Mouse (Mus musculus) neural tube, embryonic 11.5 days (tissue): ENCODE measurements around the gene Colgalt2. TPM values are rescaled to one million over a fixed set of nuclear protein-coding genes. Genes with fewer than 3 reads are reported as not detected.
"Not testable (repeated sequence)": the region's sequence is repeated elsewhere in the genome, so short reads cannot be mapped to it uniquely, and the experiment has no call there.

Experiments used
- ATAC-seq: fragments of 200-750 bp; cut with Nextera tagmentation; 2 replicates; pipeline ENCODE4 v1.8.0; 2017; ENCODE audit warnings: moderate number of reproducible peaks, mild to moderate bottlenecking, moderate TSS enrichment, moderate library complexity; ENCODE audit not compliant: insufficient read depth, low FRiP score, low TSS enrichment
- DNase-seq: peaks from one replicate; pipeline ENCODE4 v3.0.0-alpha.2; 2015; ENCODE audit warnings: low spot score
- H3K27ac ChIP-seq: fragments of 300-500 bp; sonication (generic); 2 replicates; pipeline ENCODE4 v1.5.1; 2014; ENCODE audit warnings: low read depth, mild to moderate bottlenecking, low read length
- H3K27me3 ChIP-seq: fragments of 300-500 bp; sonication (generic); 2 replicates; pipeline ENCODE4 v1.6.1; 2014; ENCODE audit warnings: mild to moderate bottlenecking, low read length, mixed read lengths; ENCODE audit not compliant: control insufficient read depth, insufficient read depth
- H3K36me3 ChIP-seq: fragments of 300-500 bp; sonication (generic); 2 replicates; pipeline ENCODE4 v1.6.1; 2014; ENCODE audit warnings: mild to moderate bottlenecking, low read length, moderate library complexity, mixed read lengths; ENCODE audit not compliant: control insufficient read depth, insufficient read depth
- H3K4me1 ChIP-seq: fragments of 300-500 bp; sonication (generic); 2 replicates; pipeline ENCODE4 v1.6.1; 2014; ENCODE audit warnings: low read length, mixed read lengths; ENCODE audit not compliant: control insufficient read depth, insufficient read depth
- H3K4me2 ChIP-seq: fragments of 300-500 bp; sonication (generic); 2 replicates; pipeline ENCODE4 v1.6.1; 2014; ENCODE audit warnings: low read depth, mild to moderate bottlenecking, moderate library complexity
- H3K4me3 ChIP-seq: fragments of 300-500 bp; sonication (generic); 2 replicates; pipeline ENCODE4 v1.5.1; 2014; ENCODE audit warnings: low read depth, low read length
- H3K9ac ChIP-seq: fragments of 300-500 bp; sonication (generic); 2 replicates; pipeline ENCODE4 v1.6.1; 2014; ENCODE audit warnings: mild to moderate bottlenecking, low read length
- H3K9me3 ChIP-seq: fragments of 300-500 bp; sonication (generic); 2 replicates; pipeline ENCODE4 v1.6.1; 2016; ENCODE audit warnings: low read length; ENCODE audit not compliant: control insufficient read depth
- WGBS: fragments of 180-500 bp; shearing (Covaris S2); extraction: QIAGEN DNeasy Blood & Tissue Kit; methylation state at CpG from one replicate; pipeline ENCODE4 v1.1.7; 2014; 5-methylcytosine and 5-hydroxymethylcytosine counted together
- polyA plus RNA-seq: library from polyadenylated mRNA; unstranded; fragments of >200 nt; fragmentation: Nextera tagmentation; extraction: Ambion mirVana; gene quantifications from 2 replicates; pipeline ENCODE4 v1.2.1, GENCODE M21; 2014

Colgalt2 gene
- polyA plus RNA-seq = 3.7 and 4.0 TPM in 2 replicates

GRCm38 (mm10) chr1:152399790-152400555, at the start of gene Colgalt2:
TSS of gene Colgalt2 (plus strand) at chr1:152399830.
- Histone ChIP-seq H3K9me3 (no peaks in the 10 kb centered on the region), H3K9ac (peak within 1 kb of the TSS; percentile 76), H3K4me1 (peaks cover 6% of the 10 kb centered on the region; the same call in 1 of the 2 replicates), H3K4me2 (peak within 1 kb of the TSS; percentile 85), H3K4me3 (peak within 1 kb of the TSS; percentile 66), H3K36me3 (no peaks in the 10 kb centered on the region), H3K27ac (no peak within 1 kb of the TSS), H3K27me3 (peaks cover 2% of the 10 kb centered on the region; the same call in 1 of the 2 replicates)
- peak; percentile 72 for DNase-seq
- peak; percentile 86 for ATAC-seq
- 0% methylated on average over 61 of the region's 70 CpGs for WGBS

- Histone ChIP-seq H3K27me3 (no peaks in the 10 kb centered on the region), H3K36me3 (no peaks in the 10 kb centered on the region), H3K27ac (no peak overlapping the region), H3K9ac (no peak overlapping the region), H3K4me3 (no peak overlapping the region), H3K4me1 (no peaks in the 10 kb centered on the region), H3K9me3 (no peaks in the 10 kb centered on the region), H3K4me2 (no peak overlapping the region)
- whole genome bisulfite sequencing = 81% methylated on average over 4 of the region's 4 CpGs
- ATAC-seq (no peak), DNase-seq (no peak)
These were observed 42.9 kb upstream of the Colgalt2 start for GRCm38 (mm10) chr1:152356721-152357120.

GRCm38 (mm10) chr1:152368311-152369088, 31.1 kb upstream of the Colgalt2 start:
- no peaks in the 10 kb centered on the region for H3K36me3 ChIP-seq
- no peaks in the 10 kb centered on the region for H3K9me3 ChIP-seq
- H3K4me1 ChIP-seq = no peaks in the 10 kb centered on the region
- ATAC-seq (no peak), DNase-seq (peak; percentile 23)
- no peaks in the 10 kb centered on the region for H3K27me3 ChIP-seq
- H3K27ac ChIP-seq = no peak overlapping the region
- H3K4me2 ChIP-seq = no peak overlapping the region
- H3K9ac ChIP-seq = no peak overlapping the region
- 54% methylated on average over 13 of the region's 13 CpGs for WGBS
- no peak overlapping the region for H3K4me3 ChIP-seq

- H3K9me3 ChIP-seq = no peaks in the 10 kb centered on the region
- H3K4me1 ChIP-seq = no peaks in the 10 kb centered on the region
- ATAC-seq (no peak), DNase-seq (peak; percentile 64)
- H3K9ac ChIP-seq = no peak overlapping the region
- H3K4me3 ChIP-seq = no peak overlapping the region
- no peak overlapping the region for H3K4me2 ChIP-seq
- no peak overlapping the region for H3K27ac ChIP-seq
- H3K27me3 ChIP-seq = no peaks in the 10 kb centered on the region
- no peaks in the 10 kb centered on the region for H3K36me3 ChIP-seq
- 42% methylated on average over 4 of the region's 4 CpGs for WGBS
These were observed 30.5 kb upstream of the Colgalt2 start for GRCm38 (mm10) chr1:152369139-152369538.

- H3K4me2 ChIP-seq = no peak overlapping the region
- no peak overlapping the region for H3K9ac ChIP-seq
- H3K27me3 ChIP-seq = no peaks in the 10 kb centered on the region
- no peaks in the 10 kb centered on the region for H3K36me3 ChIP-seq
- H3K4me1 ChIP-seq = no peaks in the 10 kb centered on the region
- no peak overlapping the region for H3K4me3 ChIP-seq
- ATAC-seq (no peak), DNase-seq (no peak)
- H3K27ac ChIP-seq = no peak overlapping the region
- no peaks in the 10 kb centered on the region for H3K9me3 ChIP-seq
- 92% methylated on average over 5 of the region's 5 CpGs for WGBS
These were observed 21.3 kb upstream of the Colgalt2 start for GRCm38 (mm10) chr1:152378311-152378710.

GRCm38 (mm10) chr1:152384589-152384988, 15.0 kb upstream of the Colgalt2 start:
- DNase-seq (no peak), ATAC-seq (no peak)
- H3K9ac ChIP-seq = no peak overlapping the region
- H3K4me1 ChIP-seq = no peaks in the 10 kb centered on the region
- no peak overlapping the region for H3K4me2 ChIP-seq
- H3K36me3 ChIP-seq = no peaks in the 10 kb centered on the region
- WGBS = 89% methylated on average over 1 of the region's 1 CpGs
- H3K27me3 ChIP-seq = no peaks in the 10 kb centered on the region
- no peak overlapping the region for H3K27ac ChIP-seq
- H3K4me3 ChIP-seq = no peak overlapping the region
- H3K9me3 ChIP-seq = no peaks in the 10 kb centered on the region

- not testable (repeated sequence) for H3K27ac ChIP-seq, ATAC-seq, H3K4me1 ChIP-seq, H3K9me3 ChIP-seq, DNase-seq, H3K36me3 ChIP-seq, H3K27me3 ChIP-seq
- Histone ChIP-seq H3K4me3 (peak overlapping the region; percentile 81), H3K9ac (peak overlapping the region; percentile 71), H3K4me2 (peak overlapping the region; percentile 70)
- WGBS = 29% methylated on average over 2 of the region's 4 CpGs
These were observed 13.9 kb upstream of the Colgalt2 start for GRCm38 (mm10) chr1:152385693-152386092.

- Histone ChIP-seq H3K9me3 (no peaks in the 10 kb centered on the region), H3K9ac (peak within 1 kb of the TSS; percentile 71), H3K27ac (no peak within 1 kb of the TSS), H3K36me3 (no peaks in the 10 kb centered on the region), H3K27me3 (no peaks in the 10 kb centered on the region), H3K4me2 (peak within 1 kb of the TSS; percentile 70), H3K4me1 (no peaks in the 10 kb centered on the region), H3K4me3 (peak within 1 kb of the TSS; percentile 81)
- under 1% methylated on average over 56 of the region's 57 CpGs for WGBS
- ATAC-seq = peak; percentile 97
- peak; percentile 87 for DNase-seq
These were observed 13.3 kb upstream of the Colgalt2 start, which contains the start of gene Tsen15 for GRCm38 (mm10) chr1:152386188-152386835. TSS of gene Tsen15 (minus strand) at chr1:152386688.
